Mouse (Mus musculus) layer of hippocampus, postnatal 10 days (tissue): ENCODE measurements around the gene Gm6268. TPM values are rescaled to one million over a fixed set of nuclear protein-coding genes. Genes with fewer than 3 reads are reported as not detected.

ENCODE experiments used
- DNase-seq, 2 experiments: peaks; one replicate each; pipeline ENCODE4 v3.0.0; 2021; ENCODE audit warnings: low spot score in 2 of 2
- long read RNA-seq: library from polyadenylated mRNA; stranded (forward); transcript quantifications from one replicate; pipeline ENCODE4 v2.0.0, GENCODE M21; 2023
- microRNA-seq, 2 experiments: library from miRNA; unstranded; fragments of <30 nt; microRNA quantifications; one replicate each; pipeline ENCODE4 v1.2.0; 2021
- total RNA-seq, 2 experiments: library from RNA; stranded (reverse); gene quantifications; 2 replicates each; pipeline ENCODE4 v1.2.3; 2021

Gene Gm6268
- not detected for total RNA-seq
- long read RNA-seq: 0 reads

DNA sequence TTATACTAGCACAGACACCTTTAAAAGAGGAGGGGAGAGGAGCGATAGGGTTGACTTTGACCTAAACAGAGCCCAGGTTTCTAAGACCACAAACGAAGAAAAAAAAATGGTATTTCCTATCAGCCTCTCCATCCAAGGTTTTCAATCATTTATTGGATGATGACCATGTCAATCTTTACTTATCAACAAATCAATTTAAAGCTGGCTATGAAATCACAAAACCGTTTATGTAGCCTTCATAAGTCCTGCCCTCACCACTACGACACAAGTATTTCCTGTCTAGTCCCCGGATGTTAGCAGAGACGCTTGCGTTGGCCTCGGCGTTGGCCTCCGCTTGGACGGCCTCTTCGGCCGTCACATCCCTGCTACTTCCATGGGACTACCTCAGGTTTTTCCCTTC lies at the start of gene Gm6268:
Gene Gm6268 (plus strand): TSS at position 301 of the 400 bp plus-strand sequence.
- DNase-seq: no peak

DNA sequence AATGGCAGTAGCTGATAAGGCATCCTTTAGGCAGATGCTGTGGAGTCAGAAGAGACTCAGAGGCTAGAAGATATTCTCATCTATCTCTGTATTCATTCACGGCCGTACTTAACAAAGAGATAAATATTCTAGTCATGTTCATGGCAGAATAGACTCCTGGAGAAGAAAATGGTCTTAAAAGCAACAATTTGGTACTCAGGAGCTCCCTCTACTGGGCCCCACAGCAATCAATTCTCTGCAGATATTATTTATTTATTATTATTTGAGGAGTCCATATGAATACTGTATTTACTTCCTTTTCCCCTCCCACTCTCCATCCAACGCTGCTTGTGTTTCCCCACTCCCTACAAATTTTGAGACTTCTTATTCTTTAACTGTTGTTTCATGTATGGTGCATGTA lies 48.6 kb upstream of the Gm6268 start:
- DNase-seq: peak; percentile 29 to 39

DNA sequence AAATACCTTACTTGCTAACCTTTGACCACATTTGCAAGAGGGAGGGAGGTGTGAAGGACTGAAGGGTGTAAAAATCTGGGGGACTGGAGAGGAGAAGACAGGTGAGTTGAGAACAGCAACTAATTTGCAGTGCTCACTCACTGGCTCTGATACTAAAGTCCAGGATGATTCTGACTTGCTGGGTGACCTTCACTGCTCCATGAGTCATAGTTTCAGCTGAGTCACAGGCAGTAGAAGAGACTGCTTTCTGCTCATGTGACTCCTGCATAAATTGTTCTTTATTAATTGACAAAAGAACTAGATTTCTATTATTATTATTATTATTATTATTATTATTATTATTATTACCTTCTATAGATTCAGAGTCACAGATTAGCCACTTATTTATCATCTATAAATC lies 15.7 kb upstream of the Gm6268 start:
- no peak for DNase-seq

DNA sequence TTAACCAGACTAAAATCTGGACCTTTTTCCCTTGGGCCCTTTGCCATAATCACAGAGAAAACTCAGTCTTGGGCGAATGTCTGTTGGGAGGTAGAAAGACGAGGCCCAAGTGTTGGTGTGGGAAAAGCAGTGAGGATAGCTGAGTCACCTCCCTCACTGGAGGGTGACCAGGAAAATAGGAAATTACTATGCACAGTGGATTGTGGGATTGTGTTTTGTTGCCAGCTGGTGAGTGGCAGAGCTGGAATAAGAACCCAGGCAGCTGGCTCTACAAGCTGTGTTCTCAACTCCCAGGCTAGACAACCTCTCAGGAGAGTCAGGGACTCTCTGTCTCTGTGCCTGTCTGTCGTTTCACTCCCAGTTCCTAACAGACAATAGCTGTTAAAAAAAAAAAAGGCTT lies 11.1 kb upstream of the Gm6268 start:
- peak; percentile 34 to 52 for DNase-seq

DNA sequence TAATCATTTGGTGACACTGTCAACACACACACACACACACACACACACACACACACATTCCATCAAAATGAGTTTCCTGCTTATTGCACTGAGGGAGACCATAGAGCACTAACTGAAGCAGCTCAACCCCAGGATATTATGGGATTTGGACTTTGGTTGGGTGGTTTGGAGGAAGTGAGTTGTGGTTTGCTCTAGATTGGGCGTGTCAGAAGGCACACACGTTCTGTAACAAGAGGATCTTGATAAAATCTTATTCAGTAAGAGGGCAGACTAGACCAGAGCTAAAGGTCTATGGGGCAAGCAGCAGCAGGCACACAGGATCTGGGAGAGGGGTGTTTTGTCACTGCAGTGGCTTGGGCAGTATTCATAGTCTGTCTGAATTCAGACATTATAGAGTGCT lies 10.6 kb upstream of the Gm6268 start:
- DNase-seq: peak in 1 of 2 experiments; percentile 13

DNA sequence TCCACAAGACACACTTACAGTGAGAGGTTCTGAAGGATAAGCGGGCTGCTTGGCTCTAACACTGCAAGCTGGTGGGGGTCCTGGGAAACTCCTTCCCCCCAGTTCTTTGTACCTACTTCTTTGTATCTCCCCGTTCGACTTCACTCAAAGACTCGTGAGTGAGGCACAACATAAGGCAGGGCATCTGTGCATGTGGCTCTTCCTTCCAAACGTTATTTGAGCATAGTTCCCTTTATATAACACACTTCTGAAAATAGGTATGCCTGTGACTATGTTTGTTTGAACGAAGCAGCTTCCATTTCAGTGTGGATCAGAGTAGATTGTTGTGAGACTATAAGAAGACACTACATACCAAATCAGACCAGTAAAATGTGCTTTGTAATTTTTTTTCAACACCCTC lies 8.4 kb upstream of the Gm6268 start:
- no peak for DNase-seq

DNA sequence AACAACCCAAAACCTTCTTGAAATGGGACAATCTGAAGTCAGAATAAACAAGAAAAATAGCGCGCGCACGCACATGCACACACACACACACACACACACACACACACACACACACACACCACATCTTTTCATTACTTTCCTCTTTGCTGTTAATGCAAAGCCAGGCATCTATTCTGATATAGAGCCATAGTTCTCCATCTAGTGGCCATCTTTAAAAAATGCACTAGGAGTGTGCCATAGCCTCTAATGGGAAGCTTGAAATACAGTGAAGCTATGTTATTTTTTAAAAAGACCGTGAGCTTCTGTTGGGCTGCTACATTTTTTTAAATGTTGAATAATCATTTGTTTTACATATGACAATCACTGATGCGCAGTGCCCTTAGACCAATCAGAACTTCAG lies 7.8 kb upstream of the Gm6268 start:
- DNase-seq: no peak

DNA sequence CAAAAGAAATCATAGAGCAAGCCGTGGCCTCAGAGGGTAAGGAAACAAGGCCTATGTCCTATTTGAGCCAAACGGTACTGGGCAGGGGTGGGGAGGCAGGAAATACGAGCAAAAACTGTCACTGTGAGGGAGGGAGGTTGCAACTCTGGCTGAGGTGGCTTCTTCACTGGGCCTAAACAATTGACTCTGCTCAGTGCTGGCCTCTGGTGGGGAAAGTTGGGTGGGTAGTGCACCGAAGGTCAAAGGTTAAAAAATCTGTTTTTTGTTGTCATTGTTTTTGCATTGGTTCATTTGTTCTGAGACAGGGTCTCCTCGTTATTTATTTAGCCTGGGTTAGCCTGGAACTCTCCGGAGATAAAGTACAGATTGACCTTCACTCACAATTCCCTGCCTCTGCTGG lies 1.2 kb downstream of the Gm6268 start:
- DNase-seq: no peak

DNA sequence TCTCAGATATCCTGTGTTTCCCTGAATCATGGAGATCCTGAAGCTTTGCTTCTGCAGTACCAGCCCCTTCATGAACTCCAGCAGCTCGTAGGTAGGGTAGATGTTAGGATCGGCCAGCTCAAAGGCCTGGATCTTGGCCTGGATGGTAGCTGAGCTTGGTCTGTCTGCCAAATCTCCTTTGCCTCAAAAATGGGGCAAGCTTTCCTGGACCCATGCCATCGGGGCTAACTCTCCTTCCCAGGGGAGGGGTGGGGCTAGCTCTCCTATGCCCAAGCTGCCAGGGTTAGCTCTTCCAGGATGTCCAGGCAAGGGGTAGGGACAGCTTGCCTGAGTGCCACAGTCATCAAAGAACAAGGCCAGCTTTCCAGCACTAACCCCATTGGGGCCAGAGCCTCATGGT lies 18.1 kb downstream of the Gm6268 start:
- DNase-seq: peak; percentile 7 to 33

DNA sequence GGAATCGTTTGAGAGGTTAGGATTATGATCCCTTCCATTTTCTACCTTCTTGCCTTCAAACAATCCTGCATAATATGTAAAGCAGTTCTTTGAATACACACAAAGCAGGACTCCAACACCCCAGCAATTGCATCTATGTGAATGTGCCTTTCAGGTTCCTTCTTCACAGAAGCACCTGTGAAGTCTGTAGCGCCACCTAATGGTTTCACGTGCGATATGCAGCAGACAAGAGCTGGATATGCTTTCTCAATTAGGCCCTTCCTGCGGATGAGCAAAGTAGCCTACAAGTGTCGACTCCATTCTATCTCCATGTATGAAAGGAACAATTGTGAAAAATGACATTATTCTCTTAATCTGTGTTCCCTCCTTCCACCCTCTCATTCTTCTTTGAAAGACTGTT lies 33.9 kb downstream of the Gm6268 start:
- DNase-seq: peak; percentile 13 to 28

DNA sequence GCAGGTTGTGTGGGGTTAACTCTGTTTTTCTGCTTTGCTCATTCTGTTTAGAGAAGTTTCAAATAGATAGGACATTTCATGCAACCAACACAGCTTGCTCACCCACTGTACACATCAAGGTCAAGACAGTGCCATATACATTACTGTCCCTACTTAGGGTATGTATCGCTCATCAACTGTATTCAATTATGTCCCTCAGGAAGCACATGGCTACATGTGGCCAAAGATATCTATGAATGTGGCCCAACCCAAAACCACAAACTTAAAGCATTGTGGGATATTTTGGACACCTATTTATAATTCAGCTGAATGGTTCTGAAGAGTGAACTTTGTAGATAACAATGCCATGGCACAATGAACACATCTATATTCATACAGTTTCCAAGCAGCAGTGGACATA lies 36.9 kb downstream of the Gm6268 start:
- no peak for DNase-seq

Small RNA genes lying within 50 kb of the gene (microRNA-seq; reads per million reads assigned to microRNA genes)
- gene Gm44485: 0 reads per million in 2 experiments

Other genes starting within 250 kb of the Gm6268 start
- 10 to 100 TPM; 73.2 to 74.0 TPM for gene Zcchc12, start 205.4 kb upstream of the Gm6268 start, total RNA-seq
- 10 to 100 TPM; 15.3 to 16.9 TPM for gene Lonrf3, start 72.9 kb upstream of the Gm6268 start, total RNA-seq
- gene Gm14569, start 90.5 kb downstream of the Gm6268 start, total RNA-seq: 1 to 10 TPM; 1.3 to 2.8 TPM
- 100 to 1,000 TPM; 304 to 309 TPM for gene Pgrmc1, start 196.9 kb downstream of the Gm6268 start, total RNA-seq
- 1 to 10 TPM; 9.0 to 9.8 TPM for gene Akap17b, start 244.1 kb downstream of the Gm6268 start, total RNA-seq